Mouse (Mus musculus) olfactory bulb, adult 2 months (tissue): Measurements from ENCODE around the gene Armc3.

Experiments
- CTCF ChIP-seq: fragments of 200-500 bp; IDR thresholded peaks from 2 replicates; pipeline ENCODE4 v1.5.1; 2012; ENCODE audit warnings: low read depth, mild to moderate bottlenecking, low read length, moderate library complexity; ENCODE audit not compliant: insufficient read depth
- POLR2A ChIP-seq: fragments of 200-500 bp; IDR thresholded peaks from 2 replicates; pipeline ENCODE4 v1.6.1; 2012; ENCODE audit warnings: mild to moderate bottlenecking, low read depth, low read length, moderate library complexity; ENCODE audit not compliant: insufficient read depth

- TF ChIP-seq CTCF (no peak), POLR2A (no peak)
These were observed 152.6 kb downstream of the Armc3 start for GRCm38 (mm10) chr2:19351615-19352253.
